Mouse (Mus musculus): ENCODE data around the gene Me3. TPM values are rescaled to one million over a fixed set of nuclear protein-coding genes. Genes with fewer than 3 reads are reported as not detected.

The Me3 gene
- polyA plus RNA-seq, 1 experiment from 2014 or later = 12.1 TPM

GRCm38 (mm10) chr7:89627393-89627792 lies 4.8 kb upstream of the Me3 start:
- POLR2A ChIA-PET = no interaction called here
- no peak for ATAC-seq
- no peak for TF ChIP-seq CTCF (IDR thresholded peaks at IDR 0.05)
- in situ Hi-C loops (cut with MboI; ENCODE audit: low pct_unique_long_range_greater_than_20kb) = no loop called here
- no peak for DNase-seq (ENCODE audit: low read depth, low spot score)
- H3K27me3 ChIP-seq = no peaks in the 10 kb centered on the region
- CTCF ChIA-PET = interaction anchor here (0.8 to 1.8 kb wide), 7 partner anchors 13 to 211 kb away, joined by 3 to 6 read pairs (median 3); no protein-coding TSS in a partner anchor

GRCm38 (mm10) chr7:89628006-89628405 lies 4.2 kb upstream of the Me3 start:
- ChIA-PET POLR2A (no interaction called here), CTCF (interaction anchor here (1.3 to 1.5 kb wide), 3 partner anchors 48 to 110 kb away, joined by 3 to 4 read pairs (median 3); no protein-coding TSS in a partner anchor)
- DNase-seq (ENCODE audit: low read depth, low spot score) (no peak), ATAC-seq (no peak)
- in situ Hi-C loops (cut with MboI; ENCODE audit: low pct_unique_long_range_greater_than_20kb) = no loop called here
- no peaks in the 10 kb centered on the region for H3K27me3 ChIP-seq
- no peak for TF ChIP-seq CTCF (IDR thresholded peaks at IDR 0.05)

GRCm38 (mm10) chr7:89629006-89629405 lies 3.2 kb upstream of the Me3 start:
- in situ Hi-C loops (cut with MboI; ENCODE audit: low pct_unique_long_range_greater_than_20kb) = no loop called here
- POLR2A ChIA-PET = no interaction called here
- CTCF ChIA-PET = interaction anchor here (1.1 to 1.4 kb wide), 2 partner anchors 102 to 107 kb away, joined by 3 to 4 read pairs; partner anchors contain the start of gene Prss23
- DNase-seq (ENCODE audit: low read depth, low spot score) (no peak), ATAC-seq (no peak)
- no peak for TF ChIP-seq CTCF (IDR thresholded peaks at IDR 0.05)
- no peaks in the 10 kb centered on the region for H3K27me3 ChIP-seq

GRCm38 (mm10) chr7:89629914-89630313 lies 2.3 kb upstream of the Me3 start:
- no peak for DNase-seq (ENCODE audit: low read depth, low spot score)
- no peaks in the 10 kb centered on the region for H3K27me3 ChIP-seq
- ChIA-PET POLR2A (no interaction called here), CTCF (interaction anchor here (1.4 kb wide), 1 partner anchor 103 kb away, joined by 4 read pairs; the partner anchor contains the start of gene Prss23)
- no peak for ATAC-seq
- no peak for TF ChIP-seq CTCF (IDR thresholded peaks at IDR 0.05)
- in situ Hi-C loops (cut with MboI; ENCODE audit: low pct_unique_long_range_greater_than_20kb) = loop anchor here (10.0 kb wide), 1 partner anchor 215 kb away; no protein-coding TSS in a partner anchor

- TF ChIP-seq CTCF (IDR thresholded peaks at IDR 0.05) = no peak
- DNase-seq (ENCODE audit: low read depth, low spot score) (no peak), ATAC-seq (no peak)
- ChIA-PET POLR2A (no interaction called here), CTCF (no interaction called here)
- in situ Hi-C loops (cut with MboI; ENCODE audit: low pct_unique_long_range_greater_than_20kb) = loop anchor here (10.0 kb wide), 1 partner anchor 214 kb away; no protein-coding TSS in a partner anchor
- H3K27me3 ChIP-seq = no peaks in the 10 kb centered on the region
These were observed 1.4 kb upstream of the Me3 start for GRCm38 (mm10) chr7:89630796-89631195.

- H3K27me3 ChIP-seq = no peaks in the 10 kb centered on the region
- TF ChIP-seq CTCF (IDR thresholded peaks at IDR 0.05) = no peak
- ATAC-seq = no peak
- in situ Hi-C loops (cut with MboI; ENCODE audit: low pct_unique_long_range_greater_than_20kb) = no loop called here
- POLR2A ChIA-PET = interaction anchor here (1.1 kb wide), 1 partner anchor 26 kb away, joined by 3 read pairs; no protein-coding TSS in a partner anchor
- CTCF ChIA-PET = no interaction called here
- no peak for DNase-seq (ENCODE audit: low read depth, low spot score)
These were observed 8.3 kb downstream of the Me3 start for GRCm38 (mm10) chr7:89640533-89640932.

GRCm38 (mm10) chr7:89640944-89641661 lies 8.9 kb downstream of the Me3 start:
- ChIA-PET POLR2A (no interaction called here), CTCF (no interaction called here)
- no peak for DNase-seq (ENCODE audit: low read depth, low spot score)
- no peak for ATAC-seq
- in situ Hi-C loops (cut with MboI; ENCODE audit: low pct_unique_long_range_greater_than_20kb) = no loop called here
- TF ChIP-seq CTCF (IDR thresholded peaks at IDR 0.05) = no peak
- H3K27me3 ChIP-seq = no peaks in the 10 kb centered on the region

GRCm38 (mm10) chr7:89645015-89645414 lies 12.8 kb downstream of the Me3 start:
- DNase-seq (ENCODE audit: low read depth, low spot score) (no peak), ATAC-seq (no peak)
- in situ Hi-C loops (cut with MboI; ENCODE audit: low pct_unique_long_range_greater_than_20kb) = no loop called here
- no peaks in the 10 kb centered on the region for H3K27me3 ChIP-seq
- no peak for TF ChIP-seq CTCF (IDR thresholded peaks at IDR 0.05)
- POLR2A ChIA-PET = no interaction called here
- CTCF ChIA-PET = interaction anchor here (1.3 kb wide), 1 partner anchor 12 kb away, joined by 3 read pairs; the partner anchor contains the start of gene Me3

- POLR2A ChIA-PET = no interaction called here
- in situ Hi-C loops (cut with MboI; ENCODE audit: low pct_unique_long_range_greater_than_20kb) = no loop called here
- no peak for ATAC-seq
These were observed 15.7 kb downstream of the Me3 start for GRCm38 (mm10) chr7:89647864-89648263.

GRCm38 (mm10) chr7:89657183-89657582 lies 25.0 kb downstream of the Me3 start:
- H3K27me3 ChIP-seq = no peaks in the 10 kb centered on the region
- DNase-seq (ENCODE audit: low read depth, low spot score) = no peak
- CTCF ChIA-PET = interaction anchor here (1.3 to 1.8 kb wide), 2 partner anchors 10 to 18 kb away, joined by 3 to 8 read pairs; no protein-coding TSS in a partner anchor
- no peak for TF ChIP-seq CTCF (IDR thresholded peaks at IDR 0.05)
- POLR2A ChIA-PET = no interaction called here
- ATAC-seq = no peak
- in situ Hi-C loops (cut with MboI; ENCODE audit: low pct_unique_long_range_greater_than_20kb) = no loop called here

More at GRCm38 (mm10) chr7:89647864-89648263, 15.7 kb downstream of the Me3 start:
- CTCF ChIA-PET = interaction anchor here (1.5 to 1.8 kb wide), 4 partner anchors 10 to 21 kb away, joined by 3 to 8 read pairs (median 4); no protein-coding TSS in a partner anchor
- no peaks in the 10 kb centered on the region for H3K27me3 ChIP-seq
- DNase-seq (ENCODE audit: low read depth, low spot score) = no peak
- no peak for TF ChIP-seq CTCF (IDR thresholded peaks at IDR 0.05)

GRCm38 (mm10) chr7:89657692-89658212 lies 25.6 kb downstream of the Me3 start:
- DNase-seq (ENCODE audit: low read depth, low spot score) (no peak), ATAC-seq (no peak)
- TF ChIP-seq CTCF (IDR thresholded peaks at IDR 0.05) = no peak
- CTCF ChIA-PET = interaction anchor here (0.7 to 1.8 kb wide), 6 partner anchors 9 to 20 kb away, joined by 3 to 8 read pairs (median 3); no protein-coding TSS in a partner anchor
- POLR2A ChIA-PET = interaction anchor here (0.9 kb wide), 1 partner anchor 9 kb away, joined by 3 read pairs; no protein-coding TSS in a partner anchor
- in situ Hi-C loops (cut with MboI; ENCODE audit: low pct_unique_long_range_greater_than_20kb) = no loop called here
- H3K27me3 ChIP-seq = no peaks in the 10 kb centered on the region

Measured in Patski (cell line).